Mouse (Mus musculus) lung, adult 2 months (tissue): Measurements from ENCODE around the gene Gdf11.

ENCODE experiments used
- CTCF ChIP-seq: fragments of 200-500 bp; IDR thresholded peaks from 2 replicates; pipeline ENCODE4 v1.5.1; 2011; ENCODE audit warnings: mild to moderate bottlenecking, low read length, control low read depth; ENCODE audit not compliant: insufficient read depth
- POLR2A ChIP-seq: fragments of 200-500 bp; IDR thresholded peaks from 2 replicates; pipeline ENCODE4 v1.6.1; 2011; ENCODE audit warnings: low read depth, mild to moderate bottlenecking, control low read depth, low read length, borderline replicate concordance; ENCODE audit errors: extremely low read depth

DNA sequence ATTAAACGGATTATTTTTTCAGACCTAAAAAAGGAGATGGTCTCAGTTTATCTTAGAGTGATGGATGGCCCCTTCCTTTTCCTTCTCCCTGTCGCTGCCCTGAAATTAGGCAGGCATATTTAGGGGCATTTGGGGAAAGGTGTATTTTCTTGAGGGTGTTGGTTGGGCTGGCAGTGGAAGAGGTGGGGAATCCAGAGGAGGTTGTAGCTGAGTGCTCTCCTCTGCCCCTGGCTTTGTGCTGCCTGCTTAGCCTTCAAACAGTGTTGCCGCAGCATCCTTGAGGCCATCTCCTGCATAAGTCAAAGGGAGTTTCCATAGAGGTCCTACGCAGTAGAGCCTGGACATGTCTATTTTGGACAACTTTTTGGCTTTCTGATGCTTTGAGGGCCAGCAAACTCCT lies 21.3 kb upstream of the Gdf11 start:
- TF ChIP-seq CTCF (no peak), POLR2A (no peak)
